Mouse (Mus musculus): Measurements from ENCODE around the gene Aldh8a1. TPM values are rescaled to one million over a fixed set of nuclear protein-coding genes. Genes with fewer than 3 reads are reported as not detected.
A peak's percentile ranks its signal among the peaks of the same experiment; 100 is the strongest.
"Not testable (repeated sequence)": the region's sequence is repeated elsewhere in the genome, so short reads cannot be mapped to it uniquely, and the experiment has no call there.

Aldh8a1 gene
- total RNA-seq, 1 experiment from 2014 or later: not detected

DNA sequence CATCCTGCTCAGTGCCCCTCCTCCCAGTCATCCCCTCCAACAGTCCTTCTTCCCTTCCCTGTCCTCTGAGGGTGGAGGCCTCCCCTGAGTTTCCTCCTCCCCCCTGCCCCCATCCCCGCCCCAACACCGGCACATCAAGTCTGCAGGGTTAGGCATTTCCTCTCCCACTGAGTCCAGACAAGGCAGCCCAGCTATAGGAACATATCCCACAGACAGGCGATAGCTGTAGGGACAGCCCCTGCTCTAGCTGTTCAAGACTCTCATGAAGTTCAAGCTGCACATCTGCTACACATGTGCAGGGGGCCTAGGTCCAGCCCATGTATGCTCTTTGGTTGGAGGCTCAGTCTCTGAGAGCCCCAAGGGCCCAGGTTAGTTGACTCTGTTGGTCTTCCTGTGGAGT, 10.6 kb upstream of the Aldh8a1 start:
- ATAC-seq (replicated peaks; ENCODE audit: low read depth, poor library complexity, severe bottlenecking): no peak

DNA sequence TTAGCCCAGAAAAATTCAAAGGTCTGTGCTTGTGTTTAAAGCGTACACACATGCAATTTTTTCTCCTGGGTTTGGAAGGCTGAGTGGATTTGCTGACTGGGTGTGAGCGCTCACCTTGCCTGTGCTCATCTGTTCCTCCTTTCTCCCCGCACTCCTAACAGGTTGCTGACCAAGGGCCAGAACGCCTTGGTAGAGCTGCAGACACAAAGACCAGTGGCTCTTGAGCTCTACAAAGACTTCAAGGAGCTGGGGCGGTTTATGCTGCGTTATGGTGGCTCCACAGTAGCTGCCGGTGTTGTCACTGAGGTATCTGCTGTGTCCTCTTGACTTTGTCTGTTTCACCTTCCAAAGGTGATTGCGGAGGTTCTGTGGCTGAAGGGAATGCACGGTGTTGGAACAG, 9.6 kb upstream of the Aldh8a1 start:
- ATAC-seq (replicated peaks; ENCODE audit: low read depth, poor library complexity, severe bottlenecking): no peak

DNA sequence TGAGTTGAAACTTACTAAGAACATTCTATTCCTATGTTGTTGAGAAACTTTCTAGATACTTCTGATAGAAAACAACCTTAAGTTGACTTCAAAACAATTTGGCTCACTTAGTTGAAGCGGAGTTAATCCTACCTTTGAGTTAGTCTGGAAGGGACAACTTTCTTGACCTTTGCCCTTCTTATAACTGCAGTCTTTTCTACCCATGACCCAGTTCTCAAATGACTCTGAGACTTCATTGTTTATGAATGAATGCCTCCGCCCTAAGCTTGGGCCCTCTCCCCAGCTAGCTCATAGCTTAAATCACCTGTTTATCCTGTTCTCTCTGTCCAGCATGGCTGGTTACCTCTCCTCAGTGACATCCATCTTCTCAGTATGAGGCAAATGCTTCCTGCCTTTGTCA, 7.5 kb upstream of the Aldh8a1 start:
- ATAC-seq (replicated peaks; ENCODE audit: low read depth, poor library complexity, severe bottlenecking): no peak

DNA sequence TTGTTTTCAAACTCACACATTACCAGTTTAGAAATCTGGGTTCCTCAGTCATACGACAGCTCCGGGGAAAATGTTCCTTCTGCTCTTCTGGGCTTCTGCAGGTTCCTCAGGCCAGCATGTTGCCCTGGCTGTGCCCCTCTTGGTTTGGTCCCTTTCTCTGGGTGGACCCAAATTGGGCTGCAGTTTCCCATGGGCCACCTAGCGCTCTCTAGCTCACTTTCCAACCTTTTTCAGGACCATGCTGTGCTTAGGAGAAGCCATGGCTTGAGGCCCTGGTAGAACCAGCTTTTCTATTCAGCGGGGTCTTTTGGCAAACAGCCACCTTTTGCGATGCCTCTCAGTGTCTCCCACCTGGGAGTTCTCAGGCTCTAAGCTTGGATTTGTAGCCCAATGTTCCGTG, 4.8 kb upstream of the Aldh8a1 start:
- ATAC-seq (replicated peaks; ENCODE audit: low read depth, poor library complexity, severe bottlenecking): no peak

DNA sequence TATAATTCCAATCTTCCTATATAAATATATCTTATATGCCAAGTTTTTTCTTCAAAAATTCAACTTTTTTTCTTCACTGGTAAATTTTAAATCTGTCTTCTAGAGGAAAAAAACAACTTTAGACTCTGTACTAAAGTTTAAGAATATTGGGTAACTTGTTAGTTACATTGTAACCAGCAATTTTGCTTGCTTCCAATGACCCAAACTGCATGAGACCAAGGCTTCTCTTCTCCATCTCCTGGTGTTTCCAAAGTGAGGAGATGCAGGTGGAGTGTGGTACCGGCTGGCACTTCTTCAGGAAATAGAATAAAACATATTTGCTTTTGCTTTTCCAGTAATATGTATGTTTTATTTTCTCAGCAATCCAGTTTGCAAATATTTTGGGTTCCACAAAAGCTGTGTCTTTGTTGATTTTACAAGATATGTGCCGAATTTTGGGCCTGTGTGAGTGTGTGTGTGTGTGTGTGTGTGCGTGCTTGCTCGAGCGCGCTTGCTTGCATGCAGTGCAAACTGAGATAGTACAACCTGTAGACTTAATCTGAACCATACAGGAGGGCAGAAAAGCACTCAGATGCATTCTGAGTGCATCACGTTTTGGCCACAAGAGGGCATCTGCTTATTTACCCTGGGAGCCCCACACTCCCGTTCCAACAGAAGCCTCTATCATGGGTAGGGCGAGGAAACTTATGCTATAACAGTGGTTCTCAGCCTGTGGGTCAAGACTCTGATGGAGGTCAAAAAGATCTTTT, 1.3 kb downstream of the Aldh8a1 start:
- ATAC-seq (replicated peaks; ENCODE audit: low read depth, poor library complexity, severe bottlenecking): peak; percentile 40

DNA sequence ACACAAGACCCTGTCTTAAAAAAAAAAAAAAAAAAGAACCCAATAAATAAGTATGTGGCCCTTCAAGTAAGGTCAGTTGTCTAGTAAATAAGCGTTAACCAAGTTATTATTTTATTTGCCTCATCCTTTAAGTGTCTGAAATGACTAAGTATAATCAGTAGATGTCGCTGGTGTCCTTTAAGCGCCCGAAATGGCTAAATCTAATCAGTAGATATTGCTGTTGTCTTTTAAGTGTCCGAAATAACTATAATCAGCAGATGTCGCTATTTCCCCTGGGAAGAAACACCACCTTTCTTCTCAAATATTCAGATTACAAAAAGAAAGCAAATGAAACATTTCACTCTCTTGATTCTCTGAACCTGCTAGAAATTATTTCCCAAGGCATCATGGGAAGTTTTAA, 5.8 kb downstream of the Aldh8a1 start:
- peak; percentile 85 for ATAC-seq (replicated peaks; ENCODE audit: low read depth, poor library complexity, severe bottlenecking)

DNA sequence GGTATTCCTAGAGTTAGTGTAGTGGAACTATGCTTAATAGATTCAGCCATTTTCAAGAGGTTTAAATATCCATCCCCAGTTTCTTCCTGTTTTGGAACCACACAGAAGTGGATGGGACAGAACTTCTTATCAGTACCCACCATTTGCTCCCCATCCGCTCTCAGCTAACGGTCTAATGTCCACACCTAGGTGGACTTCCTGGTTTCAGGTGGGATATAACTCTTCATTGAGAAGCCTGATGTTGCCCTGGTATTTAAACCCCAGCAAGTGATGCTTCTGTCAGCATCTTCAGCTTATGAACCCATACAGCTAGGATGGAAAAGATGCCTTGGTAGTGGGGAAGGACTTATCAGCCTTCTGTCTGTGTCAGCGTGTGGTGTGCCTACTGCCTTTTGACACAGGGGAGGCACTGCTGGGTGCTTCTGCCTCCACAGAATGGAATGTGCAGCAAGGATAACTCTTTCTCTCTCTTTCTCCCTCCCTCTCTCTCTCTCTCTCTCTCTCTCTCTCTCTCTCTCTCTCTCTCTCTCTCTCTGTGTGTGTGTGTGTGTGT, 8.1 kb downstream of the Aldh8a1 start:
- ATAC-seq (replicated peaks; ENCODE audit: low read depth, poor library complexity, severe bottlenecking): peak; percentile 64

DNA sequence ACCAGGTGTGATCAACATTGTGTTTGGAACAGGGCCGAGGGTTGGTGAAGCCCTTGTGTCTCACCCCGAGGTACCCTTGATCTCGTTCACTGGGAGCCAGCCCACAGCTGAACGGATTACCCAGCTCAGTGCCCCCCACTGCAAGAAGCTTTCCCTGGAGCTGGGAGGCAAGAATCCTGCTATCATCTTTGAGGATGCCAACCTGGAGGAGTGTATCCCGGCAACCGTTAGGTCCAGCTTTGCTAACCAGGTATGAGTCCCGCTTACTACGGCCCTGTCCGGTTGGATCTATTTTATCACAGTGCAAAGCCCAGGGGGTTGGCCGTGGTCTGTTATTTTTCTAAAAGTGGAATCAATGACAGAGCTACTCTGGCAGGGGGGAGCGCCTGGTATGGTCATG, 12.0 kb downstream of the Aldh8a1 start:
- no peak for ATAC-seq (replicated peaks; ENCODE audit: low read depth, poor library complexity, severe bottlenecking)

DNA sequence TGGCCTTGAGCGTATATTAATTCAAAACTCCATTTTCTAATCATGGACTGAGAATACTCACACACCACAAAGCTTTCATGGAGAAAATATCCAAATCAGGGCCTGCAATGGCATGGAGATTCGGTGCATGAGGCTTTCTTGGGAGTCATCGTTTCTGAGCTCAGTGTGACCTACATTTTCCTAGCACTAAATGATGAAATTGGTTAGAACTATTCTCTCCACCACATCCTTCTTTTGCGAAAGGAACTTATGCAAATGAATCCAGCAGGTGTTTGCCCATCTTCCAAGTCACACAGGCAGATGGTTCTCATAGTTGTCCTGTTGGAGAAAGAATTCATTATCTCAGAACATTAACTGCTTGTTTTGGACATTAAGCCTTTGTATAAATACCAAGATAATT, 13.3 kb downstream of the Aldh8a1 start:
- no peak for ATAC-seq (replicated peaks; ENCODE audit: low read depth, poor library complexity, severe bottlenecking)

DNA sequence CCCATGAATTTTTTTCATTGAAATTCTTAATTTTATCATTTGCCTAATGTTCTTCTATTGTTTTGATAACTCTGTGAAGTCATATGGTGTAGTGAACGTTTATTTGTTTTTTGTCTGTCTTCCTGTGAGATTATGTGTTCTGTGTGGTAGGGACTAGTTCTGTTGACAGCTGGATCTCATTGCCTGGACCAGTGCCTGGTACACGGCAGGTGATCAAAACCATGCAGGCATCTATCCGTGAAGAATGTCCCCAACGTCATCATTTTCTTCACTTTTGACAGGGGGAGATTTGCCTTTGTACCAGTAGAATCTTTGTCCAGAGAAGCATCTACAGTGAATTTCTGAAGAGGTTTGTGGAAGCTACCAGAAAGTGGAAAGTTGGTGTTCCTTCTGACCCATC, 14.2 kb downstream of the Aldh8a1 start:
- no peak for ATAC-seq (replicated peaks; ENCODE audit: low read depth, poor library complexity, severe bottlenecking)

DNA sequence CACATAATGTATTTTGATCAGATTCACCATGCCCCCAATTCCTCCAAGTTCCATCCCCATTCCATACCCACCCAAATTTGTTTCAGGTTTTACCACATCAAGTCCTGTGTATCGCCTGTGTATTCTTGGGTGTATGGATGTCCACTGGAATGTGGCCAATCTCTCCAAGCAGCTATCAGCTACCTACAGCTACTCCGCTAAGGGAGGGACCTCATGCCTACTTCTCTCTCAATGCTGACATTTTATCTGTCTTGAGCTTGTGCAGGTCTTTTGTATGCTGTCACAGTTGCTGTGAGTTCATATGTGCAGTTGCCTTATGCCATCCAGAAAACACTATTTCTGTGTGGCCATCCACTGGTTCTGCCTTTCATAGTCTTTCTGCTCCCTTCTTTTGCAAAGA, 16.3 kb downstream of the Aldh8a1 start:
- no peak for ATAC-seq (replicated peaks; ENCODE audit: low read depth, poor library complexity, severe bottlenecking)

DNA sequence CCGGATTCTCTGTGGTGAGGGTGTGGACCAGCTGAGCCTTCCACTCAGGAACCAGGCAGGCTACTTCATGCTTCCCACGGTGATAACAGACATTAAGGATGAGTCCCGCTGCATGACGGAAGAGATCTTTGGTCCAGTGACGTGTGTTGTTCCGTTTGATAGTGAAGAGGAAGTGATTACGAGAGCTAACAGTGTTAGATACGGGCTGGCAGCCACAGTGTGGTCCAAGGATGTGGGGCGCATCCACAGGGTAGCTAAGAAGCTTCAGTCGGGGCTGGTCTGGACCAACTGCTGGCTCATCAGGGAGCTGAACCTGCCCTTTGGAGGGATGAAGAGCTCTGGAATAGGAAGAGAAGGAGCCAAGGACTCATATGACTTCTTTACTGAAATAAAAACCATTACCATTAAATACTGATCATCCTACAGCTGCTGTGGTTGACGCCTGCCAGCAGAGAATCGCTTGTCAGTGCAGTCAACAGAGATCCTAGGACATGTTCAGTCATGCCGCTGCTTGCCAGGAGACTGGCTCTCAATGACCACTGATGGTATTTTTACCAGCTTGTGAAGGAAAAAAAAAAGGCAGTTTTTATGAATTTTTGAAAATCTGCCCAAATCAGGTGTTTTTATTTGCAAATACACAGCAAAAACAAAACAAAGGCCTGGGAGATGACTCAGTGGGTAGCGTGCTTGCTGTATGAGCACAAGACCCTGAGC, 18.5 kb downstream of the Aldh8a1 start:
- peak; percentile 90 for ATAC-seq (replicated peaks; ENCODE audit: low read depth, poor library complexity, severe bottlenecking)

DNA sequence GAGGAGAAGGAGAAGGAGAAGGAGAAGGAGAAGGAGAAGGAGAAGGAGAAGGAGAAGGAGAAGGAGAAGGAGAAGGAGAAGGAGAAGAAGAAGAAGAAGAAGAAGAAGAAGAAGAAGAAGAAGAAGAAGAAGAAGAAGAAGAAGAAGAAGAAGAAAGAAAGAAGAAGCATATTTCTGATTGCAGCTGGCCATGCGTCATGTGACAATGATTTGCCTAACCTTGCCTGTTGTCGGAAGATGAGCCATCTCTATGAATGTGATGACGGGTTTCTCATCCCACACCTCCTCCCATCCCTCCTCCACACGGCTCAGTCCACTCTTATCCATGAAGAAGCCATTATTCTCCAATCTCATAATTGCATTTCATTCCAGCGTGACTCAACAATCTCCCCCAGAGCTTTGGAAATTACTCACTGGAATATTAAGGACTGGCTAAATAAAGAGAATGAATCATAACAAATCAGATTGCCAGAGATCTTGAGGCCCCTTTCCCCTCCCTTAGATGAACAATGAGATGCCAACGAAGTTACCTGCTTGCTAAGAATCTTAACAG, 21.9 kb downstream of the Aldh8a1 start:
- ATAC-seq (replicated peaks; ENCODE audit: low read depth, poor library complexity, severe bottlenecking): not testable (repeated sequence)

DNA sequence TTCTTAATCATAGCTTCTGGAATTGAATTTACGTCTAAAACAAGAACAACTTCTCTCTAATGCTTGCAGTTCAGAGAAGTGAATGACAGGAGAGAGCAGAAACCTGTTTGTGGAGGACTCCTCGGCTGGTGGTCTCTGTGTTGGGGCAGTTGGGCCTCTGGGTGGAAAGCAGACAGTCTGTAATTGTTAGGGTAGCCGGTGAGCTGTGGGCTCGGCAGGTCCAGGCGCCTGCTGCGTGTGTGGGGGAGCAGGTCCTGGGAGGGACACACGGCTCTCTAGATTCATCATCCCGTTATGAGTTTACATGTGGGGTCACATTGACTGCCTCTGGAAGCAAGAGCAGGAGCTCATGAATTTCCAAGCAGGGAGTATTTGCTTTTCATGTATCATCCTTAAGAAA, 22.5 kb downstream of the Aldh8a1 start:
- ATAC-seq (replicated peaks; ENCODE audit: low read depth, poor library complexity, severe bottlenecking): no peak

DNA sequence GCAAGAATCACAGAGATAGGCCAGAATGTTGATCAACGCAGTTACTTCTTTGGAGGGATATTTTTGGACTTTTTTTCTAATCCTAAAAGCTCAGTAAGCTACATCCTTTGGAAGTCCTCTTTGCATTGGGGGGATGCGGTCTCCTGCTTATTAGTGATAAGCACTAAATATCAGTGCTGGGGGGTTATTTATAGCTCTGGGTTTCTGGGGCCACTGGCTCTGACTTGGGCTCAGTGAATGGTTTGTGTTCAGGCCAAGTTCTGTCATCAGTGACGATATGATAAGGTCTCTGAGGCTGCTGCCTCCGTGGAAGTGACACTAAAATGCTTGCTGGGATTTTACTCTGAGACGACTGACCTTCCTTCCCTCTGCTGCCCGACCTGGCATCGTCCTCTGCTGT, 22.9 kb downstream of the Aldh8a1 start:
- peak; percentile 33; the same call in 1 of the 2 replicates for ATAC-seq (replicated peaks; ENCODE audit: low read depth, poor library complexity, severe bottlenecking)

DNA sequence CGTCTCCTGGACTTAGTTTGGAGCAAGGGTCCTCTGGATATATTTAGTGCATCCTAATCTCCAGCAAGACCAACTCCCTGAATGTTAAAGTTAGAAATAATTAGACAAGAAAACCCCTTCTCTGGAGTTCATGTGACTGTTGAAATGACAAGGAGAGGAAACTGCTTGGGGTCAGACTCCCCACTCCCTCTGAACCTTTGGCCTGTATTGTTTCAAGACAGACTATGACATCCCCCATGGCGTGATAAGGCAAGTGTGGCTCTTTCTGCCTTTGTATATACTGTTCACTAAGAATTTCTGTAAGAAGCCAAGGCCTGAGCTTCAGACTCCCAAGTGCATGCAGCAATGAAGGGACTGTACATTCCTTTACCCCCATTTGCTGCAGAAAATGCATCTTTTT, 23.4 kb downstream of the Aldh8a1 start:
- ATAC-seq (replicated peaks; ENCODE audit: low read depth, poor library complexity, severe bottlenecking): no peak

DNA sequence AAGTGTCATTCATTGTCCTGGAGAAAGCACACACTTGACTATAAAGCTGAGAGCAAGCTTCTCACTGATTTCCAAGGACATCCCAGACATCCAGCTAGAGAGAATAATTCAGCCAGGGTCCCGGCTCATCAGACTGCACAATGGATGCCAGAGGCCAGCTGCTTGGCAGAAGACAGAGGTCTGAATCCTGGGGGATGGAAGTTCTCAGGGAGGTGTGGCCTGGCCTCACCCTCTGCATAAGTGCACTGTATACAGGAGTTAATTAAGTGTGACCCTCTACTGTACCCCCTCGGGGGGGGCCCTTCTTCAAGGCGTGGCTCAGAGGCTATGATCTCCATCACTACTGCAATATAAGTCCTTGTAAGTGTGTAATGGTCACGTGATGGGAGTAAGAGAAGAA, 24.2 kb downstream of the Aldh8a1 start:
- no peak for ATAC-seq (replicated peaks; ENCODE audit: low read depth, poor library complexity, severe bottlenecking)

DNA sequence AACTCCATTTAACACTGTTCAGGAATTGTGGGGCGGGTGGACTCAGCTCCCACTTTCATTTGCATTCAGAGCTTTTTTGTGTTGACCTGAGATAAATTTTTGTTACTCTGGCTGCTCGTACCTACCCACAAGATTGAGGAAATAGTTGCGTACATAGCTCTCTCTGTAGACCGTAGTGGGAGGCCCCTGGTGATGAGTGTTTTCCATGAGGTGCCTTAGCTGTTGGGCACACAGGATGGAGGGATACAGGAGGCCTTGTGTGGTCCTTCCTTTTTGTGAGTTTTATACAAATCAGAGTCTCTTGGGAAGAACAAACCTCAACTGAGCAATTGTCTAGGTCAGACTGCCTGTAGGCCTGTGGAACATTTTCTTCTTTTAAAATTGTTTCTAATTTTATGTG, 27.7 kb downstream of the Aldh8a1 start:
- no peak for ATAC-seq (replicated peaks; ENCODE audit: low read depth, poor library complexity, severe bottlenecking)

DNA sequence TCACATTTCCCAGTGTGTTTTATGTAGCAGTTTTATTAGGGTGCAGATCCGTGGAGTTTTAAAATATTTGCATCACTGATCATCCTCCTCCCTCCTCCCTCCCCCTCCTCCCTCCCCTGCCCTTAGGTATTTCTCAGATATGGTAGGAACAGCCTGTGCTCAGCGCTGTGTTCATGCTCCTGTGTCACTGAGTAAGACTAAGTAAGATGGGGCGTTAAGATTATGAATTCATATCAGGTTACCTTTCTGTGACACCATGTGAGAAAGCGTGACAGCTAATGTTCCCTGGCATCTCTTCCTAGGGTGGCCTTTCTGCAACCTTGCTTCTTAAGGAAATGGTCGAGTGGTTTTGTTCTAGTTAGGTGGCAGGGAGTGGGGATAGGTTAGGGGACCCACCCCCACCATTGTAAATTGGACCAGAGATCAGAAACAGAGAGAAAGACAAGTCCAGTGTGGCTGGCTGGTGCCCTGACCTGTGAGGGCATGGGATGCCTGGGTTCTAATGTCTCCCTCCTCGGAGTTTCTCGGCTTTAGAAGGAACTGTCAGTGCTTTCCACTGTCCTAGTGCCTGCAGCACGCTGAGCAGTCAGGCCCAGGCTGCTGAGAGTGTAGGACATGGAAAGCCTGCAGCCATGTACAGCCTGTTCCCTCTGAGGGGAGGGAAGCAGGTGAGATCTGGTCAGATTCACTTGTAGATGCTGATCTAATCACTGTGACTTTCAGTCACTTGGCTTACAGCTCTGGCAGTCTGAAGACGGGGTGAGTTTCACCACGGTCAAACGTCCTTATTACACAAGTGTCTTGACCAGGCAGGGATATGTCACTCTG, 28.8 kb downstream of the Aldh8a1 start:
- ATAC-seq (replicated peaks; ENCODE audit: low read depth, poor library complexity, severe bottlenecking): no peak

DNA sequence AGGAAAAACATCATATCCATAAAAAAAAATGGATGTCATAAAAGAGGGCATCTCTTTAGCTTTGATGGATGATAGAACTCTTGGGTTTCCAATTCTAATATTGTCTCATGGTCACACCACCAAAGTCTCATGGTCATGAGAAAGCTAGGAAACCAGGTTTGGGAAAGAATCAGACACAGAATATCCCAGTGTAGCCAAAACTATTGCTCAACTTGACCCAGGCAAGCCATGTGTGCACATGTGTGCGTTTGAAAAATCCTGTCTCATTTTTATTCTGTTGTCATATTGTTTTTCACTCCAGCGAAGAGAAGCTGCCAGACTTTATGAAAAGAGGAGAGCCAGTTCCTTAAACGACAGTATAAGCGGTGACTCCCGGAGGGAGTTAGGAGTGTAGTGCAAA, 33.6 kb downstream of the Aldh8a1 start:
- ATAC-seq (replicated peaks; ENCODE audit: low read depth, poor library complexity, severe bottlenecking): no peak

Measured in common myeloid progenitor, adult 5-6 weeks (primary cell).